Mouse (Mus musculus) liver, embryonic 11.5 days (tissue): ENCODE results near the gene Mcemp1. TPM values are rescaled to one million over a fixed set of nuclear protein-coding genes. Genes with fewer than 3 reads are reported as not detected.

Experiments used
- ATAC-seq: fragments of 200-750 bp; cut with Nextera tagmentation; replicated peaks from 2 replicates; pipeline ENCODE4 v1.8.0; 2017; ENCODE audit warnings: moderate number of reproducible peaks, mild to moderate bottlenecking, moderate TSS enrichment, moderate library complexity; ENCODE audit not compliant: low FRiP score
- DNase-seq: peaks from one replicate; pipeline ENCODE4 v3.0.0-alpha.2; 2017; ENCODE audit warnings: low spot score
- H3K27ac ChIP-seq: fragments of 300-500 bp; sonication (generic); 2 replicates; pipeline ENCODE4 v1.5.1; 2014; ENCODE audit warnings: mild to moderate bottlenecking, low read depth, low read length, control low read depth
- H3K27me3 ChIP-seq: fragments of 300-500 bp; sonication (generic); replicated peaks from 2 replicates; pipeline ENCODE4 v1.6.1; 2014; ENCODE audit warnings: low read length, mixed read lengths; ENCODE audit not compliant: control insufficient read depth, insufficient read depth
- H3K36me3 ChIP-seq: fragments of 300-500 bp; sonication (generic); 2 replicates; pipeline ENCODE4 v1.6.1; 2014; ENCODE audit warnings: mild to moderate bottlenecking, low read length, moderate library complexity, mixed read lengths; ENCODE audit not compliant: control insufficient read depth, insufficient read depth
- H3K4me1 ChIP-seq: fragments of 300-500 bp; sonication (generic); replicated peaks from 2 replicates; pipeline ENCODE4 v1.6.1; 2014; ENCODE audit warnings: low read length, mixed read lengths; ENCODE audit not compliant: control insufficient read depth, insufficient read depth
- H3K4me2 ChIP-seq: fragments of 300-500 bp; sonication (generic); 2 replicates; pipeline ENCODE4 v1.6.1; 2014; ENCODE audit warnings: mild to moderate bottlenecking, control low read depth, moderate library complexity
- H3K4me3 ChIP-seq: fragments of 300-500 bp; sonication (generic); 2 replicates; pipeline ENCODE4 v1.5.1; 2014; ENCODE audit warnings: low read depth, low read length, control low read depth
- H3K9ac ChIP-seq: fragments of 300-500 bp; sonication (generic); 2 replicates; pipeline ENCODE4 v1.6.1; 2014; ENCODE audit warnings: low read depth, low read length, control low read depth
- H3K9me3 ChIP-seq: fragments of 300-500 bp; sonication (generic); 2 replicates; pipeline ENCODE4 v1.6.1; 2016; ENCODE audit warnings: low read length, inconsistent platforms, mixed read lengths; ENCODE audit not compliant: control insufficient read depth
- WGBS: fragments of 180-500 bp; shearing (Covaris S2); extraction: QIAGEN DNeasy Blood & Tissue Kit; methylation state at CpG from one replicate; pipeline ENCODE4 v1.1.7; 2014; 5-methylcytosine and 5-hydroxymethylcytosine counted together
- polyA plus RNA-seq: library from polyadenylated mRNA; unstranded; fragments of >200 nt; fragmentation: Nextera tagmentation; extraction: Ambion mirVana; gene quantifications from 2 replicates; pipeline ENCODE4 v1.2.1, GENCODE M21; 2014

Mcemp1 gene
- polyA plus RNA-seq, result 0.52 and 1.0 TPM in 2 replicates

DNA sequence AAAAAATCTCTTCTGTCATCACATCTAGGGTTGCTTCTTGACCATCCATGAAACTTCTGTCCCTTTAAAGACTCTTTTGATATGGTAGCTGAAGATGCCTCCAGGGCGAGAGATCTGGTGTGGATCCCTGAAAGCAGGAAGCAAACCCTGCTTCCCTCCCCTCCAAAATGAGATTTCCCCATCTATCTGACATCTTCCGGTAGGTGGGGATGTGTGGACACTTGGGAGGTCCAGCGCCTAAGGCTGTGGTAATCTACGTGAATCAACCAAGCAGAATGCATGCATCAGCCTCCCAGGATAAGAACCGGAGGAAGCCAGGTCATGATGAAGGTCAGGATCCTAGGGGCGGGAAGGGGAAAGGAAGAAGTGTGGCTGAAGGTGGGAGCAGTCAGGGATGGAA, at the start of gene Mcemp1:
Mcemp1 (plus strand) TSS at position 248 of the 400 bp plus-strand sequence.
- Histone ChIP-seq H3K27ac (no peak within 1 kb of the TSS), H3K4me1 (no peaks in the 10 kb centered on the region), H3K36me3 (no peaks in the 10 kb centered on the region), H3K9me3 (no peaks in the 10 kb centered on the region), H3K4me2 (no peak within 1 kb of the TSS), H3K4me3 (no peak within 1 kb of the TSS), H3K9ac (no peak within 1 kb of the TSS), H3K27me3 (no peaks in the 10 kb centered on the region)
- 60% methylated on average over 6 of the region's 6 CpGs for WGBS
- ATAC-seq, result no peak
- no peak for DNase-seq

DNA sequence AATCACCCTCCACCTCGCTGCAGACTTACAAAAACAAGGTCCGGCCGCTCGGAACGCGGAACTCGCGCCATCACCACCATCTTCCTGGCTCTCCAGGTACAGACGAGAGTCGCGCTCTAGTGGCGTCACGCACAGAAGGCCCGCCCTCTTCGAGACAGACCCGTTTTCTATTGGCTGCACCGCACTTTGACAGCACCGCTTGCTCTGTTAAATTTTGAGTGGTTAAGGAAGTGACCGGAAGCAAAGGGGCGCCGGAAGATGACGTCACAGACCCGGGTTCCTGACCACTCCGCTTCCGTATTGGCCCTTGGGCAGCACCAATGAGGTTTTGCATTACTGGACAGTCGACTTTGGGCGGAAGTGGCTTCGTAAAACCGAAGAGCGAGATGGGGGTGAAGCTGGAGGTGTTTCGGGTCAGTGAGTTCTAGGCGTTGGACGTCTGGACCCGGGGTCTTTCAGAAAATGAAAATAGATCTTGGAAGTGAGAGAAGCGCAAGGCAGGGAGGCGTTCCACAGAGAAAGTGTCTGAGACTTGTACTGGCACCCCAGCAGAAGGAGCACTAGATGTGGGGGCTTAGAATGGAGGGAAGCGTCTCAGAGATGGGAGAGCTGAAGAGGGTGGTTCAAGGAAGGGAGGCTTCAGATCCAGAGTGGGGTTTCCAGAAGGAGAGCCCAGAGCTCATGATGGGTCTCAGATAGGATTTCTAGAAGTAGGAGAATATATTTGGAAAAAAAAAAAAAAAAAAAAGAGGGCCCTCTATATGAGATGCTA, 44.2 kb upstream of the Mcemp1 start, which contains the start of the genes Xab2 and Pet100:
Xab2 (minus strand) TSS at position 118 of the 772 bp plus-strand sequence.
Pet100 (plus strand) TSS at position 350 of the 772 bp plus-strand sequence.
- Histone ChIP-seq H3K4me3 (peak within 1 kb of the TSS; percentile 94), H3K9ac (peak within 1 kb of the TSS; percentile 81), H3K36me3 (peaks cover 21% of the 10 kb centered on the region), H3K4me1 (peaks cover 13% of the 10 kb centered on the region), H3K9me3 (no peaks in the 10 kb centered on the region), H3K27ac (no peak within 1 kb of the TSS), H3K4me2 (peak within 1 kb of the TSS; percentile 94), H3K27me3 (no peaks in the 10 kb centered on the region)
- peak; percentile 99 for DNase-seq
- under 1% methylated on average over 37 of the region's 37 CpGs for whole genome bisulfite sequencing
- peak; percentile 98 for ATAC-seq

DNA sequence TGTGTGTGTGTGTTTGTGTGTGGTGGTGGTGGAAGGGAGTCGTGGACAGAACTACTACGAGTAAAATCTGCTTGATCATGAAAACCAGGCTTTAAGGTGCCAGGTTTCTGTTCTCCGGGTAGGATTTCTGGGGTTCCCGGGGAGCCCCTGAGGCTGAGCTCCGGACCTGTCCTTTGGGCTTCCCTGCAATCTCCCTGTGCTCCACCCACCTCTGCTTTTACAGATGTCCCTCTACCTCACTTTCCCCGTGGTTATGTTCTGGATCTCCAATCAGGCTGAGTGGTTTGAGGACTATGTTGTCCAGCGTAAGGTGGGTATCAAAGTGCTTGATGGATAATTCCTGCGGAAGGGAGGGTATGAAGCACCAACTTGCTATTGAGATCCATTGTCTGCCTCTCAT, 43.4 kb upstream of the Mcemp1 start:
- no peaks in the 10 kb centered on the region for H3K27me3 ChIP-seq
- DNase-seq (no peak), ATAC-seq (no peak)
- peak overlapping the region; percentile 94 for H3K4me3 ChIP-seq
- WGBS, result 67% methylated on average over 8 of the region's 8 CpGs
- peak overlapping the region; percentile 69 for H3K4me2 ChIP-seq
- H3K9me3 ChIP-seq, result no peaks in the 10 kb centered on the region
- H3K9ac ChIP-seq, result peak overlapping the region; percentile 67
- H3K4me1 ChIP-seq, result peaks cover 13% of the 10 kb centered on the region
- H3K27ac ChIP-seq, result no peak overlapping the region
- H3K36me3 ChIP-seq, result peaks cover 15% of the 10 kb centered on the region

DNA sequence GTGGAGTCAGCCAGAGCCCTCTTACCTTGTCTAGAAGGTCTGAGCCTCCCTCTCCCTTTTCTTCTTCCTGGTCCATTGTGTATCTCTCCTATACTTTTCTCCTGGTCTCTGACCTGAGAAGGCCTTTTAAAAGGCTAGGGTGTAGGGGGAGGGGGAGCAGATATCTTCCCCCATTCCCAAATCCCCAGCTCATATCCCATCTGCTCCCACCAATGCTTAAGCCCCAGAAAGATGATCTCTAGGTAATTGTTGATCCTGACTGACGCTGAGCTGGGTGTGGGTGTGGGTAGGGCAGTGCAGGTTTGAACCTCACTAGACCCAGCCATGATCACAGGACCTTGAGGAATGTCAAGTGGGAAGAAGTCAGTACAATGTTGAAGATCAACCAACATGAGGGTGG, 40.1 kb upstream of the Mcemp1 start, which contains the start of gene Pcp2:
Pcp2 (minus strand) TSS at position 101 of the 400 bp plus-strand sequence.
- H3K4me3 ChIP-seq, result no peak within 1 kb of the TSS
- H3K36me3 ChIP-seq, result 0 out of 2 replicates have a peak, but pooled peaks cover 2% of the 10 kb centered on the region
- 82% methylated on average over 1 of the region's 1 CpGs for WGBS
- H3K4me2 ChIP-seq, result no peak within 1 kb of the TSS
- no peaks in the 10 kb centered on the region for H3K27me3 ChIP-seq
- H3K9me3 ChIP-seq, result no peaks in the 10 kb centered on the region
- H3K27ac ChIP-seq, result no peak within 1 kb of the TSS
- H3K4me1 ChIP-seq, result peaks cover 5% of the 10 kb centered on the region
- ATAC-seq (no peak), DNase-seq (no peak)
- no peak within 1 kb of the TSS for H3K9ac ChIP-seq

DNA sequence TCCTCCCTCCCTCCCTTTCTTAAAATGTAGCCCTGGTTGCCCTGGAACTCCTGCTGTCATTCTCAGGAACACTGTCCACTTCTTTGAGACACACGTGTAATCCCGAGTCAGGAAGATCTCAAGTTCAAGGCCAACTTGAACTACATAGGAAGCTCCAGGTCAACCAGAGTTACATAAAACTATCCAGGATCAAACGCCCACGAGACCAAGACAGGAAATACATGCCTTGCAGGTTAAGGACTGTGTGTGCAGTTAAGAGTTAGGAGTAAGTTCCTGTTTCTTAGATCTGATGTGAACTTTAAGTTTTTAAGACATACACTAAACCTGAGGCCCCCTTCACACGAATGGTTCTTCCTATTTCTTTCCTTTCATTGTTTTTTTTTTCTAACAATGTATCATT, 38.6 kb upstream of the Mcemp1 start:
- no peaks in the 10 kb centered on the region for H3K27me3 ChIP-seq
- 44% methylated on average over 5 of the region's 5 CpGs for WGBS

DNA sequence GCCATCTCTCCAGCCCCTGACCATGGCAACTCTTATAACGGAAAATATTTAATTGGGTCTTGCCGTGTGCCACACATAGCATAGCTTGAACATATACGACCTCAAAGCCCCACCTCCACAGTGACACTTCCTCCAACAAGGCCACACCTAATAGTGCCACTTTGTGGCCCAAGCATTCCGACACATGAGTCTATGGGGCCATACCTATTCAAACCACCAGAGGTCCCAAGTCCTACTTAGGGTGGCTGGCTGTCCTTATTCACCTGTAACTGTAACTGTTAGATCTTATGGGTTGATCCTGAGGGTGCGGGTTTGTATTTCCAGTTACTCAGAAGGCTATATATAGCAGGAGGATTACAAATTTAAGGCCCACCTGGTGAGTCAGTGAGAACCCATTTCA, 37.5 kb upstream of the Mcemp1 start:
- ATAC-seq (0 out of 2 replicates have a peak, but pooled peaks have one; percentile 25), DNase-seq (no peak)
- no peak overlapping the region for H3K4me3 ChIP-seq
- no peak overlapping the region for H3K9ac ChIP-seq
- 0 out of 2 replicates have a peak, but pooled peaks cover 2% of the 10 kb centered on the region for H3K36me3 ChIP-seq
- no peak overlapping the region for H3K27ac ChIP-seq
- WGBS, result 34% methylated on average over 5 of the region's 5 CpGs
- no peaks in the 10 kb centered on the region for H3K9me3 ChIP-seq
- no peaks in the 10 kb centered on the region for H3K27me3 ChIP-seq
- H3K4me2 ChIP-seq, result no peak overlapping the region
- H3K4me1 ChIP-seq, result no peaks in the 10 kb centered on the region

More for the DNA sequence above, 38.6 kb upstream of the Mcemp1 start:
- no peak overlapping the region for H3K4me2 ChIP-seq
- ATAC-seq (no peak), DNase-seq (no peak)
- H3K9ac ChIP-seq, result no peak overlapping the region
- no peaks in the 10 kb centered on the region for H3K9me3 ChIP-seq
- no peak overlapping the region for H3K4me3 ChIP-seq
- 0 out of 2 replicates have a peak, but pooled peaks cover 2% of the 10 kb centered on the region for H3K36me3 ChIP-seq
- H3K4me1 ChIP-seq, result peaks cover 3% of the 10 kb centered on the region
- H3K27ac ChIP-seq, result no peak overlapping the region

DNA sequence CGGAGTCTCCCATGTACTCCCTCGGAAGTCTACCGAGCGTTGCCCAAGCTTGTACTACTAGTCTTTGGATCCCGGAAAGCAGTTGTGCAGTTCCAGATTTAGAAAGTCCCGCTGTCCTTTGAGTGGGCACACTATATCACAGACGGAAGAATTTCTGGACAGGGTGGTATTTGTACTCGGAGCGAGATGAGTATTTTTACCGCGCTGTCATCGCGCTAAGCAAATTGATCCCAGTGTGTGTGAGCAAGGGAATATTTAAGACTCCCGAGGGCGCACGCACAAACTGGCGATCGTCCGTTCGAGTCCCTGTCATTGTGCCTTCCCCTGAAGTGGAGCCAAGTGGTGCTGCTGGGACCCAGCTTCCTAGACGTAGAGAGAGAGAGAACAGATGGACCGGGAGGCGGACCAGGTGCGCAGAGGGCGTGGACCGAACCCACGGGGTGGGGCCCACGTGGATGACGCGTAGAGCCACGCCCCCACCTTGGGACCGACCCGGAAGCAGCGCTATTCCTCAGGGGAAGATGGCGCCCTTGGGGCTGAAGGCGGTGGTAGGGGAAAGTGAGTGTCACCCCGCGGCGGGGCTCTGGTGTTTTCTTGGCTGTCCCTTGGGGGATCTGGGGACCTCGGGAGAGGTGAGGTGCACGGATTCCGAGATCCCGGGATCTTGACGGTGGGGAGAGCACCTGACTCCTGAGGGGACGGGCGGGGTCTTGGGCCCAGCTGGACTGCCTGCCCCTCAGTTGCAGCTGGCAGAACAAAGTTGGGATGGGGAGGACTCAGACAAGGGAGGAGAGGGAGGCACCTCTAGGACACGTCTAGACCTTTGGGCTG, 34.7 kb upstream of the Mcemp1 start, which contains the start of gene Stxbp2:
Stxbp2 (plus strand) TSS at position 309 of the 831 bp plus-strand sequence.
- 8% methylated on average over 47 of the region's 47 CpGs for WGBS
- Histone ChIP-seq H3K36me3 (peaks cover 13% of the 10 kb centered on the region; the same call in 1 of the 2 replicates), H3K4me2 (peak within 1 kb of the TSS; percentile 81), H3K27me3 (no peaks in the 10 kb centered on the region), H3K4me3 (peak within 1 kb of the TSS; percentile 68), H3K9ac (peak within 1 kb of the TSS; percentile 81), H3K27ac (peak within 1 kb of the TSS; percentile 40; the same call in 1 of the 2 replicates), H3K9me3 (no peaks in the 10 kb centered on the region), H3K4me1 (no peaks in the 10 kb centered on the region)
- peak; percentile 91 for ATAC-seq
- peak; percentile 80 for DNase-seq

DNA sequence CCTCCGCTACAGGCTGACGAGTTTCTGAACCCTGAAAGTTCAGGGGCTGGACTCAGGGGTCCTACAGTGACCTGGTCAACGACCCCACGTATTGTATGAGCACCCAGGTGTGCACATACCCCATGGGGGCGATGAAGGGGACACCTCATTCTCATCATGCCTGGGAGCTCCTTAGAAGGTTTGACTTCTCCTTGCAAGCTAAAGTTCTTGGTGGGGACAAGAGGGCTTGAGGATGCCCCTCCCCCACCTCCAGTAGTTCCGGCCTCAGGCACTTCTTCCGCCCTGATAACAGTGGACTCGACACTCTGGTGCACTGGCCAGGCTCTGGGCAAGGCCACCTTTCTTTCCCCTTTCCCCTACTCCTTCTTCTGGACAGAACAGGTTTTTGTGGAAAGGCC, 34.1 kb upstream of the Mcemp1 start:
- Histone ChIP-seq H3K4me3 (peak overlapping the region; percentile 68), H3K4me2 (peak overlapping the region; percentile 81), H3K9ac (peak overlapping the region; percentile 81), H3K36me3 (peaks cover 19% of the 10 kb centered on the region; the same call in 1 of the 2 replicates), H3K9me3 (no peaks in the 10 kb centered on the region), H3K27ac (peak overlapping the region; percentile 40; the same call in 1 of the 2 replicates), H3K4me1 (no peaks in the 10 kb centered on the region), H3K27me3 (no peaks in the 10 kb centered on the region)
- DNase-seq (peak; percentile 51), ATAC-seq (peak; percentile 73)
- WGBS, result 5% methylated on average over 8 of the region's 8 CpGs
